Mouse (Mus musculus): ENCODE results near the gene Tpx2. TPM values are rescaled to one million over a fixed set of nuclear protein-coding genes. Genes with fewer than 3 reads are reported as not detected.

The Tpx2 gene
- polyA plus RNA-seq, 1 experiment from 2014 or later = 109 TPM

DNA sequence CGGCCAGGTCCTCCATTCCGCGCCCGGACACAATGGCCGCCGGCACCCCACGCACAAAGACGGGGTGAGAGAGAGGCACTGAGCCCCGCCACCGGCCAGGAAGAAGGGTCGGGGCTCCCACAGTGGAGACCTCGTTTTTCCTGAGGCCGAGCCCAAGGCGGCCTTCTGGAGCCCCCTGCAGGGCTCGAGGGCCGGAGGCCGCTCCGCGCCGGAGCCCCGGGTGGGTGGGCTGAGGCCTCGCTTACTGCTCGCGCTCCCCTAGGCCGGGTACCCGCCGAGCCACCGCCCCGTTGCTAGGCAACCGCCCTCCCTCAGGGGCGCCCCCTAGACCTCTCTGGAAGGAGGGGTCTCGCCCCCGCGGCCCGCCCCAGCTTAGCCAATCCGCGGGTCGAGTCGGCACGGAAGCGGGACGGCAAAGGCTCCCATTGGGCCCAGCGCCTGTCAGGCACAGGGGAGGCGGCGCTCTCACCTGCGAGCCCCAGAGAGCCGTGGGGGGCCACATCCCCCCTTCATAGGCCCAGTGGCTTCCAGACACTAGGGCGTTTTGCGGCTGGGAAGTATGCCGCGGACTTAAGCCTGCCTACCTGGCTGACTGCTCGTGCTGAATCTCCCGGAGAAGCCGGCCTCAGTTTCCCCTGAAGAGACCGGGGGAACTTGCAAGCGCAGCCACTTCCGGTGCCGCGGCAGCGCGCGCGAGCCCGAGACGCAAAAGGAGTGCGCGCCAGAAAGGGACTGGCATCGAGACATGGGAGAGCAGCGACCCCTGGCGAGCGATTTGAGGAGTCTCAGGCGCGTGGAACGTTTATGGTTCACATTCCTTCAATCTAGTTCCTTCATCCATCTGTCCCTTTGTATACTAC lies 16.5 kb upstream of the Tpx2 start, which contains the start of gene Bcl2l1:
TSS of gene Bcl2l1 (minus strand) at position 710 of the 860 bp plus-strand sequence.
- Histone ChIP-seq H3K4me2 (replicated peaks) (peak within 1 kb of the TSS; percentile 61), H3K9ac (replicated peaks) (peak within 1 kb of the TSS; percentile 85), H3K27ac (replicated peaks) (peak within 1 kb of the TSS; percentile 98), H3K4me3 (peak within 1 kb of the TSS; percentile 76), H3K9me3 (no peaks in the 10 kb centered on the region), H3K27me3 (no peaks in the 10 kb centered on the region), H3K36me3 (no peaks in the 10 kb centered on the region), H3K4me1 (peaks cover 35% of the 10 kb centered on the region)
- WGBS = under 1% methylated on average over 69 of the region's 74 CpGs
- ATAC-seq (ENCODE audit: low FRiP score, low read depth) = peak; percentile 97

DNA sequence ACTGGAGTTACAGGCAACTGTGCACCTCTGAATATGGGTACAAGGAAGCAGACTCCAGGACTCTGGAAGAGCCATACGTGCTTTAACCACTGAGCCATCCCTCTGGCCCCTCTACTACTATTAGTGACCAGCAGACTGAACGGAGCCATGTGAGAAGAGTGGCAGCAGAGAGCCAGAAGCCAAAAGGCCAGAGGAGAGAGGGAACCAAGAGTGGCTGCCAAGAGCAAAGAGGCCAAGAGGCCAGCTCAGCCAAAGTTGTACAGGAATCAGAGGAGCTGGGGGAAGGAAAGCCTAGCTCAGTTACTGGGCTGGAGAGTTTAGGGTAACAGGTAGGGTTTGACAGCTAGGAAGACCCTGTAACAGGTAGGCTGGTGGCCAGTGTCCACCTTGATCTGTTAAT lies 8.5 kb upstream of the Tpx2 start:
- Histone ChIP-seq H3K4me3 (no peak overlapping the region), H3K4me2 (replicated peaks) (no peak overlapping the region), H3K36me3 (no peaks in the 10 kb centered on the region), H3K9ac (replicated peaks) (no peak overlapping the region), H3K27ac (replicated peaks) (no peak overlapping the region), H3K9me3 (no peaks in the 10 kb centered on the region), H3K27me3 (no peaks in the 10 kb centered on the region), H3K4me1 (no peaks in the 10 kb centered on the region)
- 82% methylated on average over 2 of the region's 2 CpGs for WGBS
- ATAC-seq (ENCODE audit: low FRiP score, low read depth) = no peak

DNA sequence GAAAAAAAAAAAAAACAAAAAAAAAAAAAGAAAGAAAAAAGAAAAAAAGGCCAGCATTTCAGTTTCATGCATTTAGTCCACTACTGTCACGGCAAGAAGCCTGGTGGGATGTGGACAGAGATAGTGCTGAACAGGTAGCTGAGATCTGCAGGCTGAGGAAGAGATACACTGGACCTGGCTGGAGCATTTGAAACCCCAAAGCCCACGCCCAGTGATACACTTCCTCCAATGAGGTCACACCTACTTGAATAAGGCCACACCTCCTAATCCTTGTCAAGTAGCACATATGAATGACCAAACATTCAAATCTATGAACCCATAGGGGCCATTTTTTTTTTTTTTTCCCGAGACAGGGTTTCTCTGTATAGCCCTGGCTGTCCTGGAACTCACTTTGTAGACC lies 5.0 kb upstream of the Tpx2 start:
- Histone ChIP-seq H3K9ac (replicated peaks) (no peak overlapping the region), H3K27ac (replicated peaks) (no peak overlapping the region), H3K4me1 (peaks cover 2% of the 10 kb centered on the region; the same call in 1 of the 2 replicates), H3K27me3 (no peaks in the 10 kb centered on the region), H3K36me3 (no peaks in the 10 kb centered on the region), H3K4me3 (no peak overlapping the region), H3K4me2 (replicated peaks) (no peak overlapping the region), H3K9me3 (no peaks in the 10 kb centered on the region)
- WGBS = 79% methylated on average over 3 of the region's 3 CpGs
- no peak for ATAC-seq (ENCODE audit: low FRiP score, low read depth)

DNA sequence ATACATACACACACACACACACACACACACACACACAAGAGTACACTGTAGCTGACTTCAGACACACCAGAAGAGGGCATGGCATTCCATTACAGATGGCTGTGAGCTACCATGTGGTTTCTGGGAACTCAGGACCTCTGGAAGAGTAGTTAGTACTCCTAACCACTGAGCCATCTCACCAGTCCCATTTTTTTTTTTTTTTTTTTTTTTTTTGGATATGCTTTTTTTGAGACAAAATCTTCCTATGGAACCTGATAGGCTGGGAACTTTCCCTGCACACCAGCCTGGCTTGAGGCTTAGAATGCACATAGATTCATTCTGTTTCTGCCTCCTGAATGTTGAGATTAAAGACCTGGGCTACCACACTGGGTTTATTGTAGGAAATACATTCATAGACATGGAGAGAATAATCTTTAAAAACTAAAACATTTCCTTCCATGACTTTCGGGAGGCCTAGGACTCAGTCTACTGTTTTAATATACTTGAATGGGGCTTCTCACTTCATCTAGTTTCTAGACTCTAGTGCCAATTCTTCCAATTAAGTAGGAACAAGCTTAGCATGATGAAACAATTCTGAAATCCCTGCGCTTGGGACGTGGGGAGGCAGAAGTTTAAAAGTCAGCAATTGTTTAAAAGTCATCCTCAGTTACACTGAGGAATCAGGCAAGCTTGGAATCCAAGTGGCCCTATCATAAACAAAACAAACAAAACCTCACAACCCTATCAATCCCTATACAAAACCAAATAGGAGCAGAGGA lies 528 bp upstream of the Tpx2 start:
- 19% methylated on average over 3 of the region's 3 CpGs for WGBS
- peak overlapping the region; percentile 88 for H3K4me3 ChIP-seq
- peak; percentile 8; the same call in 1 of the 2 replicates for ATAC-seq (ENCODE audit: low FRiP score, low read depth)

DNA sequence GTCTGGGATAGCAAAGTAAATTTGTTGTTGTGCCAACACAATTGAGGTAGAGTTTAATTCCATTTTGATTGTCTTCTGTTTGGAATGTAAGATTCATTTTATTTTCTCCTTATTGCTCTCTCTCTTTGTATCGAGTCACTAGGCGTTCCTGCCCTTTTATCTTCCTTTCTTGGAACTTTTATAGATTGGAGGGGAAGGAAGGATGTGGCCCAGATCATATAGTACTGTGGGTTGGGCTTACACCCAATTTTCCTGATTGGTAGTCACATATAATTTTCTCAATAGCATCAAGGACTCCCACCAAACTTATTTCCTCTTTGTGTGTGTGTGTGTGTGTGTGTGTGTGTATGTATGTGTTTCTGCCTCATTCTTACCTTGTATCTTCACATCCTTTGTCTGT lies 702 bp downstream of the Tpx2 start:
- Histone ChIP-seq H3K27me3 (no peaks in the 10 kb centered on the region), H3K9ac (replicated peaks) (peak overlapping the region; percentile 60), H3K27ac (replicated peaks) (peak overlapping the region; percentile 67), H3K36me3 (peaks cover 13% of the 10 kb centered on the region), H3K4me3 (peak overlapping the region; percentile 88), H3K4me2 (replicated peaks) (peak overlapping the region; percentile 77), H3K4me1 (peaks cover 25% of the 10 kb centered on the region), H3K9me3 (no peaks in the 10 kb centered on the region)
- ATAC-seq (ENCODE audit: low FRiP score, low read depth) = no peak
- 11% methylated on average over 2 of the region's 2 CpGs for WGBS

More for the DNA sequence above, 528 bp upstream of the Tpx2 start:
- Histone ChIP-seq H3K36me3 (peaks cover 4% of the 10 kb centered on the region; the same call in 1 of the 2 replicates), H3K4me1 (peaks cover 25% of the 10 kb centered on the region), H3K27me3 (no peaks in the 10 kb centered on the region), H3K4me2 (replicated peaks) (peak overlapping the region; percentile 50), H3K27ac (replicated peaks) (no peak overlapping the region), H3K9ac (replicated peaks) (no peak overlapping the region), H3K9me3 (no peaks in the 10 kb centered on the region)

DNA sequence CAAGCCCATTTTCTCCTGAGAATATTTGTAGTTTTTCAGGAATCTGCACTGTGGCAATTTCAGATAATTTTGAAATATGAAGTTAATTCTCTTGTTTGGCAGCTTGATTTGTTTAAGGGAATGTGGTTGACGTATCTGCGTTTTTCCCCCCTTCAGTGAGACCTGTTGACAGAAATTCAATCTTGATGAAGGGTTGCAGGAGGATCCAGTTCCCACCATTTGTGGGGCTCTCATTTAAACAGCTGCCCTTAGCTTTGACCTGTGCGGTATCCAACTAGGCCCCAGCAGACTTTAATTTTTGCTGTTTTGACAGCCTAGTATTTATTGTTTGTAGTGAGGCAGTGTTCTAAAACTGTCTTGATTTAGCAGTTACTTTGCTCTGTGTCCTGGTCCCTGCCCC lies 11.7 kb downstream of the Tpx2 start:
- Histone ChIP-seq H3K36me3 (peaks cover 66% of the 10 kb centered on the region), H3K27me3 (no peaks in the 10 kb centered on the region), H3K4me3 (no peak overlapping the region), H3K27ac (replicated peaks) (no peak overlapping the region), H3K4me1 (no peaks in the 10 kb centered on the region), H3K9me3 (no peaks in the 10 kb centered on the region), H3K9ac (replicated peaks) (no peak overlapping the region), H3K4me2 (replicated peaks) (no peak overlapping the region)
- 93% methylated on average over 3 of the region's 3 CpGs for WGBS
- ATAC-seq (ENCODE audit: low FRiP score, low read depth) = no peak

DNA sequence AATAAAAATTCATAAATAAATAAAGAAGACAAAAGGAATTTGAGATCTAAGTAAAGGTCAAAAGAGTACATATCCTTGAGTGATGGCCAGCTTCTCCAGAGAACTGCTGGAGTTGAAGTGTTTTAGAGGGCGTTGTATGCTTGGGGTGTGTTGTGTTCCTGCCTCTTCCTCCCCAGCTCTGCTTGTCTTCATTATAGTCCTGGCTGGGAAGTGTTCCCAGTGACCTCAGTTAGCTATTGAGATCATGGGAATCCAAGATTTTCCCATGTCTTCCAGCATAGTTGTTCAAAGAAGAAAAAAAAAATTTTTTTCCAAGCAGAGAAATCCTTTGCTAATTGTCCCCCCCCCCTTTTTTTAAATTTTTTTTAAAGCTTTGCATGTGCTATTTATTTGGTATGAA lies 14.1 kb downstream of the Tpx2 start:
- Histone ChIP-seq H3K36me3 (peaks cover 55% of the 10 kb centered on the region), H3K9ac (replicated peaks) (no peak overlapping the region), H3K4me2 (replicated peaks) (no peak overlapping the region), H3K4me3 (no peak overlapping the region), H3K27ac (replicated peaks) (no peak overlapping the region), H3K27me3 (no peaks in the 10 kb centered on the region), H3K4me1 (no peaks in the 10 kb centered on the region), H3K9me3 (no peaks in the 10 kb centered on the region)
- no peak for ATAC-seq (ENCODE audit: low FRiP score, low read depth)
- WGBS = 95% methylated on average over 1 of the region's 1 CpGs

DNA sequence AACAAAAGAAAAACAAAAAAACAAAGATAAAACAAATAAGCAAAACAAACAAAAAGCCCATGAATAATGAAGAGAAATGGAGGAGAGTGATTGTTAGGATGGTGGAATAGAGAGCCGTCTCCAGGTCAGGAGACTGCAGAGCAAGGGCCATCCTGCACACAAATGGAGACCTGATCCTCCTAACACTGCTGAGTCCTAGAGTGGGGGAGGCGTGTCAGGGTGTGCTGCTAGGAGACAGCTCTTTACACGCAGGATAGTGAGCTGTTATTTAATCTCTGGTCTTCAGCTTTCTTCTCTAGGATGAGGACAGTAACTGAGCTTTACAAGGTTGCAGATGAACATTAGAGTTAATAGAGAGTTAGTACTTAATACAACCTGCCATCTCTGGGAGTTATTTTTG lies 14.9 kb downstream of the Tpx2 start:
- H3K9ac ChIP-seq (replicated peaks) = no peak overlapping the region
- peaks cover 52% of the 10 kb centered on the region for H3K36me3 ChIP-seq
- no peak overlapping the region for H3K4me2 ChIP-seq (replicated peaks)
- H3K4me3 ChIP-seq = no peak overlapping the region
- 78% methylated on average over 3 of the region's 3 CpGs for WGBS
- no peaks in the 10 kb centered on the region for H3K4me1 ChIP-seq
- no peaks in the 10 kb centered on the region for H3K27me3 ChIP-seq
- H3K27ac ChIP-seq (replicated peaks) = no peak overlapping the region
- no peaks in the 10 kb centered on the region for H3K9me3 ChIP-seq
- ATAC-seq (ENCODE audit: low FRiP score, low read depth) = no peak

DNA sequence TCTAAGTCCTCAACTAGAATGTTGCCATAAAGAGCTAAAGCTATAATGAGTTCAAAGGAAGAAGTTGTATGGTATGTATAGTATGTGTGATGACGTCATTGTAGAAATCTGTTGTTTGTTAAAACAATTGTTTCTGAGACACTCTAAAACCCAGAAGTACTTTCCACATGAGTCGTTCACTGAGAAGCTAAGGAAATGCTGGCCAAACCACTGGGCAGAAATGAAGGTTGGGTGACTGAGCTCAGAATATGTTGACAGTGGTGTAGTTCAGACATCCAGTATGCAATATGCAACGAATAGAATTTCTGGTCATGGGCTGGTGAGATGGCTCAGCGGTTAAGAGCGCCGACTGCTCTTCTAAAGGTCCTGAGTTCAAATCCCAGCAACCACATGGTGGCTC lies 15.6 kb downstream of the Tpx2 start:
- no peak overlapping the region for H3K9ac ChIP-seq (replicated peaks)
- H3K4me2 ChIP-seq (replicated peaks) = no peak overlapping the region
- H3K36me3 ChIP-seq = peaks cover 50% of the 10 kb centered on the region
- H3K9me3 ChIP-seq = no peaks in the 10 kb centered on the region
- WGBS = 95% methylated on average over 6 of the region's 6 CpGs
- H3K27ac ChIP-seq (replicated peaks) = no peak overlapping the region
- ATAC-seq (ENCODE audit: low FRiP score, low read depth) = no peak
- H3K4me1 ChIP-seq = no peaks in the 10 kb centered on the region
- H3K27me3 ChIP-seq = no peaks in the 10 kb centered on the region
- no peak overlapping the region for H3K4me3 ChIP-seq

DNA sequence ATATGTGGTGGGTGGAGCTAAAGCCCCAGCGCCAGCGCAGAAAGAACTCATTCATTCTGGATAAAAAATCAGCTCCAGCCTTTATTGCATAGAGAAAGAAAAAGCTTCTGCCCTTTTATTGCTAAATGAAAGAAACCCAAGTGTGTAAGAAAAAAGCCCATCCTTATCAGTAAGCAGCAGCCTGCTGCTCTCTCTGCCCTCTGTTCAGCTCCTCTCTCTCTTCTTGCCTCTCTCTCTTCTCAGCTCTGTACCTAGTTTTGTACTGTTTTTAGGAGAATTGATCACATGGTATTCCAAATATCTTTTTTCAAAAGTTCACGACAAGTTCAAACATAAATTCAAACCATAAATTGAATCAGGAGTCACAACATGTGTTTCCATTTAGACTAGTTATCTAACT lies 30.5 kb downstream of the Tpx2 start:
- WGBS = 98% methylated on average over 3 of the region's 3 CpGs
- H3K36me3 ChIP-seq = peaks cover 77% of the 10 kb centered on the region
- no peak overlapping the region for H3K4me3 ChIP-seq
- H3K9me3 ChIP-seq = no peaks in the 10 kb centered on the region
- no peak overlapping the region for H3K4me2 ChIP-seq (replicated peaks)
- H3K4me1 ChIP-seq = no peaks in the 10 kb centered on the region
- H3K27me3 ChIP-seq = no peaks in the 10 kb centered on the region
- no peak overlapping the region for H3K9ac ChIP-seq (replicated peaks)
- H3K27ac ChIP-seq (replicated peaks) = no peak overlapping the region
- ATAC-seq (ENCODE audit: low FRiP score, low read depth) = no peak

DNA sequence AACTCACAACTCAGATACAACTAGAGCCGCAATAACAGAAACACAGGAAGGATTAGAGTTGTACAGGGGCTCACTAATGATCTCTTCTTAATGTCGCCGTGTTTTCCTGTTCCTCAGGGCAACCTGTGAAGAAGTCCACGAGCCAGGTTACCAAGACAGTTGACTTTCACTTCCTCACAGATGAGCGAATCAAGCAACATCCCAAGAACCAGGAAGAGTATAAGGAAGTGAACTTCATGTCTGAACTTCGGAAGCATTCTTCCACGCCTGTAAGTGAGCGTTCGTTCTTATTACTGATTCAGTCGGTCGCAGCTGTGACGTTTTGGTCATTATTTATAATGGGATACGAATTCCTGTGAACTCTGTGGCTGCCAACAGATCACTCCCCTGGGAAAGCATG lies 33.1 kb downstream of the Tpx2 start:
- Histone ChIP-seq H3K36me3 (peaks cover 80% of the 10 kb centered on the region), H3K27ac (replicated peaks) (no peak overlapping the region), H3K4me2 (replicated peaks) (no peak overlapping the region), H3K4me1 (no peaks in the 10 kb centered on the region), H3K9ac (replicated peaks) (no peak overlapping the region), H3K9me3 (no peaks in the 10 kb centered on the region), H3K27me3 (no peaks in the 10 kb centered on the region), H3K4me3 (no peak overlapping the region)
- no peak for ATAC-seq (ENCODE audit: low FRiP score, low read depth)
- WGBS = 94% methylated on average over 13 of the region's 13 CpGs

DNA sequence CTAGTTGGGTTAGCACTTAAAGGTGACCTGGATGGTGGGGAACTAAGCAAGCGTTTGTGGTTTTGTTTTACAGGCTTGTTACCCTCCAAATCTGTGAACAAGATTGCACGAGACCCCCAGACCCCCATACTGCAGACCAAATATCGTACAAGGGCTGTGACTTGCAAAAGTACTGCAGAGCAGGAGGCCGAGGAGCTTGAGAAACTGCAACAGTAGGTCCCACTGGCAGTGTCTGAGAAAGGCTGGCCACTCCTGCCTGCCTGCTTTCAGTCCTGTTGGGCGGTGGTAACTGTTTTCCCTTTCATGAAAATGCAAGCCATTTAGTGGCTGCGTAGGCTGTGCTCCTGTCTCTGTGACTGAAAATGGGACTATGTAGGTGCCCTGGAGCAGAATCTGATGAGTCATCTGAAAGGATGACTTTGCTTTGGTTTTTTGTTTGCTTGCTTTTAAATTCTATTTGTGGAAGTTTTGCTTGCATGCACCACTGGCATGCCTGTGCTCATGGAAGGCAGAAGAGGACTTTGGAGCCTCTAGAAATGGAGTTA lies 36.4 kb downstream of the Tpx2 start:
- H3K9me3 ChIP-seq = no peaks in the 10 kb centered on the region
- H3K9ac ChIP-seq (replicated peaks) = no peak overlapping the region
- H3K27me3 ChIP-seq = no peaks in the 10 kb centered on the region
- H3K27ac ChIP-seq (replicated peaks) = no peak overlapping the region
- no peak overlapping the region for H3K4me2 ChIP-seq (replicated peaks)
- no peaks in the 10 kb centered on the region for H3K4me1 ChIP-seq
- no peak for ATAC-seq (ENCODE audit: low FRiP score, low read depth)
- no peak overlapping the region for H3K4me3 ChIP-seq
- WGBS = 90% methylated on average over 6 of the region's 6 CpGs
- H3K36me3 ChIP-seq = peaks cover 84% of the 10 kb centered on the region
